Mouse (Mus musculus): ENCODE results near the gene Sumo1.
"Not testable (repeated sequence)": the region's sequence is repeated elsewhere in the genome, so short reads cannot be mapped to it uniquely, and the experiment has no call there.

Sumo1 gene

DNA sequence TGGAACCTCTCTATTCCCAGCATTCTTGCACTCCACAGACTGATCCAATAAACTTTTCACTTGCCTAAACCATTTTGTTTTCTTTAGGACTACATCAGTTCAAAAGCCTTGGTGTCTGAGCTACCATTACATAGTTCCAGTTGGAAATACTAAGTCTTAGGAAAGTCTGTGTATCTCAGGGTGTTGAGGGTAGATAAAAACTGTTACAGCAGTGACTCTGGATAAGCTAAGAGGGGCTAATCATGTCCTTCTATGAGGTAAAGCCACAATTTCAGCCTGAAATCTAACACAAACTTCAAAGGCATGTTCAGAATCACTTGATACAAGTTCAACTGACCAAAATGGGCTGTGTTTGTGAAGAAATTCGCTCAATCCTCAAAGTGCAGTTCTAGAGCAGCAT lies 34.3 kb downstream of the Sumo1 start:
- no peak for DNase-seq (ENCODE audit: low read depth, low spot score)

DNA sequence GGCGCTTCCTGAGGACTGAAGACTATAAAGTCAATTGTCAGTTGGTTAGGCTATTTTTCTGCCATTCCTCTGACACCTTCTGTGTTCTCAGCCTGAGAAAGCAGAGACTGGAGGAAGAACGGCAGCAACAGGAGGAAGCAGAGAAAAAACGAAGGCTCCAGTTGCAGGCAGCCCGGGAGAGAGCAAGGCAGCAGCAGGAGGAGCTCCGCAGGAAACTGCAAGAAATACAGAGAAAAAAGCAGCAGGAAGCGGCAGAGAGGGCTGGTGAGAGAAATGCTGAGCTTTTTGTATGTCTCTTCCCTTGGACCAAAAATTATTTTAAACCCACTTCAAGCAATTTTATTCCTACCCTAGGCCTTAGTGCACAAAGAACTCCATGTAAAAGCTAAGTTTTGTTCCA lies 37.6 kb downstream of the Sumo1 start:
- DNase-seq (ENCODE audit: low read depth, low spot score) = no peak

DNA sequence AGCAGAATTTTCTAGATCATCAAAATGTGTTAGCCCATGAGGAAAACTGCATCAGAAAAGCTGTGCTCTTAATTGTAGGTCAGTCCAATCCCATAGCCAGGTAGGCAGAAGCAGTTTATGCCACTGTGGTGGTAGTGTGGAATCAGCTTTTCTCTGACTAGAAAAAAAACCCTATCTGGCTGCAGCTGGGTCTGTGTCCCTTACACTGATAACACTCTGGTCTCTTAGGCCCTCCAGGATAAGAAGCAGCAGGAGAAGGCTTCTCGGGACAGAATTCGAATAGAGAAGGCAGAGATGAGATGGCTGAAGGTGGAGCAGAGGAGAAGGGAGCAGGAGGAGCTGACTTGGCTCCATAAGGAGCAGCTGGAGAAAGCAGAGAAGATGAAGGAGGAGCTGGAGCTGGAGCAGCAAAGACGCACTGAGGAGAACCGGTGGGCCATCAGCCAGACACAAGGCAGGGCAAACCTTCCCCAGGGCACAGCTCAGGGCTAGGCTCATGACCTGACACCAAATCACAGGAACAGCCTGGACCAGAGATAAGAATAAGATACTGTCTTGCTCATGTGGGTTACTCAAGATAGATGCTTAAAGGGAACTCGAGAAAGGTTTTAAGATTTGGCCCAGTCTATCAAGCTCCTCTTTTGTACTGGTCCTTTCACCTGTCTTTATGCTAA lies 38.5 kb downstream of the Sumo1 start:
- DNase-seq (ENCODE audit: low read depth, low spot score) = no peak

DNA sequence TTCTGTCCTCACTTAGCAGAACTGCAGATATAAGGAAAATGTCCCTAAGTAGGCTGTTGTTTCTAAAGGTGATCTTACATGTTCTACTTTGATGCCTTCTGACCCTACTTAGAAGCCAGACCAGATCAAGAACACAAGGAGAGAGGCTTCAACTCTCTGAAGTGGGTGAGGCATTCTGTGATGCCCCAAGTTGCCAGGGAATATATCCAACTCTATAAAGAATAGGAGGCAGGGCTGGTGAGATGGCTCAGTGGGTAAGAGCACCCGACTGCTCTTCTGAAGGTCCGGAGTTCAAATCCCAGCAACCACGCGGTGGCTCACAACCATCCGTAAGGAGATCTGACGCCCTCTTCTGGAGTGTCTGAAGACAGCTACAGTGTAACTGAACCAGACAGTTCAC lies 40.3 kb downstream of the Sumo1 start:
- not testable (repeated sequence) for DNase-seq (ENCODE audit: low read depth, low spot score)

DNA sequence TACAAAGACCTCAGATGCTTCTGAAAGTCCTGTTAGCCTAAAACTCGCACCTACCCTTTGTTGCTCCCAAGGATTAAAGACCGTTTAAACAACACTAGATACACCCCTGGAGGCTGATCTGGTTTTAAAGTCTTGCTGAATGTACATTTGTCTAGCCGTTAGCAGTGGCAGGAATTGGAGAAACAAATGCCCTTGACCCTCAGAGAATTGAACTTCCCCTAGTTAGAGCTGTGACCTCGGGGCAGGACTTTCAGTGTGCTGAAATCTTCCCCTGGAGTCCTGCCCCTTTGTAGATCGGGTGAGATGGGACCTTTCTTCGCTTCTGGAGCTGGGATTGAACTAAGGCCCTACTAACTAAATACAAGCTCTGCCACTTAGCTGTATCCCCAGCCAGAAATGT lies 41.4 kb downstream of the Sumo1 start:
- no peak for DNase-seq (ENCODE audit: low read depth, low spot score)

DNA sequence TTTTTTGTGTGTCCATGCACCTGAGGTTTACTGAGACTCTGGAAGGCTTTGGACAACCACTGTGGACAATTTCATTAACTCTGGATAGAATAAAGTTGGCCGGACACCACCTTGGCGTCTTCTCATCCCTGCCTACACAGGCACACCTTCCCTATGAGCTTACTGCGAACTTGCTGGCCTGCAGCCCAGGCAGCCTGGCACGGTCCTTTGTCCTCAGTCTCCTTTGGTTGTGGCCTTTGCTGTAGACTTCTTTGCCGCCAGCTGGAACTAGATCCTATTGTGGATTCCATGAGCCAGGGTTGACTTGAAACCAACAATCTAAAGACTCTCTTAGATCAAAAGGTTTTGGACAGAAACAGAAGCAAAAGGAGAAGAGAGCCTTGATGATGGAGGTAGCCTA lies 45.2 kb downstream of the Sumo1 start:
- no peak for DNase-seq (ENCODE audit: low read depth, low spot score)

DNA sequence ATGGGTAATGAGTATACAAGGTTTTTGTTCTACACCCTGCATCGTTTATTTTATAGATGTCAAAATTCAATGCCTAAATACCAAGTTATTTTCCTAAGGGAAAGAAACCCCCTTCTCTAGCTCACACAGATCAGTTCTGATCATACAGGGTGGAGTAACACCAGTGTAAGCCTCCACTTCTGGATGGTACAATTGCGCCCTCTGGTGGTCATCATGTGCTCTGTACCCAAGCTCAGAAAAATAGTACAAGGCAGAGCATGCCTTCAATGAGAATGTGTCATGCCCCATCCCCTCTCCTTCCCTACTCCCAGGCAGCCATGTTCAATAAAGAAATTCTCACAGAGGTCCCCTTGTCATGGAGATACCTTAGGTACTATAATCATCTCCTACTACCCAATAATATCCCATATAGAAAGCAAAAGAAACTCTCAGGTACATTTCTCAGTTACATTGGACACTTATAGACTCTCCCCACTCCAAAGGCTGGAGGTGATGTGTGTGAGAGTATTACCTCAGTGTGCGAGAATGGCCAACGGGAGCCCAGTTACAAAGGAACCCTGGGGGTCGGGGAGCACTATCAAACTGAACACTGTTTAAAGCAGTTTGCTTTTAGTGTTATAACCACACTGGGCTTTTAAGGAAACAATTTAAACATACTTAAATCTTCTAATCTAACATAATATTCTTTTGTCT lies 47.2 kb downstream of the Sumo1 start:
- DNase-seq (ENCODE audit: low read depth, low spot score) = peak; percentile 88

DNA sequence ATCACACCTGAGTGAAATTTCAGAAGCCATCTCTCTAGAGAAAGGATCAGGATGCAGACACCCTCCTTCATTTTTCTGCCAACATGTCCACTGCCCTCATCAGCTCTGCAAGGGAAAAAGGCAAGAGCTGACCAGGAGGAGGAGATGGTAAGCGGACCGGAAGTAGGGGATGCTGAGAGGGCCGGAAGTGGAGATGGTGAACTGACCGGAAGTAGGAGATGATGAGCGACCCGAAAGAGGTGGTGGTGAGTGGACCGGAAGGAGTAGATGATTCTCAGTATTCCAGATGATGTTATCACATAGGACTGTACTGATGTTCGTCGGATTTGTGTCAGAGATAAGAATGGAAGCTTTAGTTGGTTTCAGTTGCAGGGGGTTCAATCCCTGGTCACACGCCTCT lies 51.4 kb downstream of the Sumo1 start:
- DNase-seq (ENCODE audit: low read depth, low spot score) = no peak

DNA sequence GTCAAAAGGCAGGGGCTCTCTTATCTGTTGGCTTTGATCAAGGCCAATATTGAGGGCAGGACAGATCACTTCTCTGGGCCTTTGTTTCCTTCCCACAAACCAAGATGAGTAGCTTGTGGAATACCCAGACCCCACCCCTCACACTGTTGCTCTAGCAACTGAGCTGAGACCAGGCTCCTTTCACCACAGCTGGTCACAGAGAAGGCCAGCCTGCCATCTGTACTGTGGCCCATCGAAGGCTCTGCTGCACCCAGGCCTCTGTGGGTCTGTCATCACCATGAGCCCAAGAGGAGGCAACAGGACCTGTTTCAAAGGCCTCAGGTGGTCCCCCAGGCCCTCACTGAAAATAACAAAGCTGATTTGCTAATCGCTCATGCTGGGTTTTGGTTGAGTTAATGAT lies 55.6 kb downstream of the Sumo1 start:
- no peak for DNase-seq (ENCODE audit: low read depth, low spot score)

DNA sequence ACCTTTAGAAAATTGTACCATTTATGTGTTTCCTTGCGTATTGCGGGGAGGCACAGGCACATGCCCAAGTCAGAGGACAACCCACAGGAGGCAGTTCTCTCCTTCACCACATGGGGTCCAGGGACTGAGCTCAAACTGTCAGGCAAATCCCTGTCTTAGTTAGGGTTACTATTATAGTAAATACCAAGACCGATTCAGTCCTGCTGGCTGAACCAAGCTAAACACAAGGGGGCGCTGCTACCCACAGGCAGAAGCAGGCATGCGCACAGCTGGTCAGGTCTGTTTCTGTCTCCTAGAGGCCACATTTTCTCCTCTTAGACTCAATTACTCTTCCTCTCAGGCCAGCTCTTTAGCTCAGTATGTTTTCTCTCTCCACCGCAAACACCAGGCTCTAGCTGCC lies 56.8 kb downstream of the Sumo1 start:
- DNase-seq (ENCODE audit: low read depth, low spot score) = peak; percentile 73

DNA sequence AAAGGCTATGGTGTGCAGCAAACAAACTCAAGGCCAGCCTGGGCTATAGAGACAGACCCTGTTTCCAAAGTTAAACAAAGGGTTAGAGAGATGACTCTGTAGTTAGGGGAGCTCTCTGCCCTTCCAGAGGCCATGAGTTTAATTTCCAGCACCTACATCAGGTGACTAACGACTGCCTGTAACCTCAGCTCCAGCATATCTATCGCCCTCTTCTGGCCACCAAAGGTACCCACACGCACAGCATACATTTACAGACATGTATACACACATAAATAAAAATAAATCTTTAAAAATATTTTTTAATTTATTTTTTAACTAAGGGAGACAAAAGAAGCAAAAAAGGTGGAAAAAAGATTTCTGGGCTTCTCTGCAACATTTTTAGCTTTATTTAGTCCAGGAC lies 59.7 kb downstream of the Sumo1 start:
- DNase-seq (ENCODE audit: low read depth, low spot score) = no peak

DNA sequence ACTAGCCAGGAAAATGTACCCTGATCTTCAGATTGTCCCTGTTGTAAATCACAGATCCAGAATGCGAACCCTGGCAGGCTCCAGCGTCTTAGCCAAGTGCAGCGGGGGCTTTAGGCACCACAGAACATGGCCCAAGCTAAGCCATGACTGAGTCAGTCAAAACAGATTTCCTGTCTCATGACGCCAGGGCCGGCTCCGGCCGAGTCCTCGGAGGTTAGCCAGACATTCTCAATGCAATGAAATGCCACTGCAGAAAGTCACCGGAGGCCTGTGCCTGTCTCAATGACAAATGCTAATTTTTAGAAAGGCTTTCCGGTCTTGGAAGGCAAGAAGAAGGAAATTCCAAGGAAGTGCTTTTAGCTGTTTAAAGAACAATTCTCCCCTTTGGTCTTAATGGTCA lies 60.7 kb downstream of the Sumo1 start:
- DNase-seq (ENCODE audit: low read depth, low spot score) = no peak

DNA sequence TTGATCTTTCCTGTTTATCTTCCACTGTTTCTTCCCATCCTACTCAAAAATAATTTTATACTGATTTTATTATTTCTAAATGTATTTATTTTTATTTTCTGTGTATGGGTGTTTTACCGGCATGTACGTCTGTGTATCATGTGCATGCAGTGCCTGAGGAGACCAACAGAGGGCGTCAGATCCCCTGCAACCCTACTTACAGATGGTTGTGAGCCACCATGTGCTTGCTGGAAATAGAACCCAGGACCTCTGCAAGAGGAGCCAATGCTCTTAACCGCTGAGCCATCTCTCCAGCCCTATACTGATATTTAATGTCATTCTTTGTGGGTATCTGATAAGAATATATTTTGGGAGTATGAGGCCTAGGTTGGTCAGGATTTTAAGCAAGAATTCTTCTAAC lies 61.2 kb downstream of the Sumo1 start:
- DNase-seq (ENCODE audit: low read depth, low spot score) = no peak

DNA sequence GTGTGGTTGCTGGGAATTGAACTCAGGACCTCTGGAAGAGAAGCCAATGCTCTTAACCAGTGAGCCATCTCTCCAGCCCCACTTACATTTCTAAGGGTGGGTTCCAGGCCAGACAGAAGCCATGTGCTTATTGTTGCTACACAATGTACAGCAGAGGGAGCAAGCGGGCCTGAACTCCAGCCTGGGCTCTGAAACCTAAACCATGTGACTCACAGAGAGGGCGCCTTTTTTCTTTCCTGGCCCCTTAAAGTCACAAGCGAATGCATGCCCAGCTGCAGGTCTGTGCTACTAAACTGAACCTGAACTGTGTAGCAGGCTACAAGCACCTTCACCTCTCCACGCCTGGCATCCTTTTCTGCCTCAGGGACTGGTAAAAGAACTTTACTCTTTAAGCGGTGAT lies 61.7 kb downstream of the Sumo1 start:
- DNase-seq (ENCODE audit: low read depth, low spot score) = no peak

DNA sequence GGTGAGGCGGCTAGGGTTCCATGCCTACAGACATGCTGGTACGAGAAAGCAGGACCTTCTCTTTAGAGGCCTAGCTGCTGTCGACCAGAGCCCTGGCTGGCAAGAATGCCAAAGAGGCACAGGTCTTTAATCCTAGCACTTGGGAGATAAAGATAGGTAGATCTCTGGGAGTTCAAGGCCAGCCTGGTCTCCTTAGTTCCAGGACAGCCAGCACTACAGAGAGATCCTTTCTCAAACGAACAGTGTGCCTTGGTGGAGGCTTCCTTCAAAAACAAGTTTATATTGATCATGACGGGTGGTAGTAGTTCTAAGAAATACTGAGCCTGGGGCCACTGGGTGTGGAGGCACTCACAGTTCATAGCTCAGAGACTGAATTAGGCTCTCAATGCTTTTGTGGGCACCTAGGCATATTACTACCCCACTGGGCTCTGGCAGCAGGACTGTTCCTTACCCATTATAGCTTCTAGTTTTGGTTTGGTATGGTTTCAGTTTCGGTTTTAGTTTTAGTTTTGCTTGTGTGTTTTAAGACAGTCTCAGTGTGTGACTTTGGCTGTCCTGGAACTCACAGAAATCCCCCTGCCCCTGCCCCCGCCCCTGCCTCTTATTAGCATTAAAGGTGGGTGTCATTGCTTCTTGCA lies 62.4 kb downstream of the Sumo1 start:
- no peak for DNase-seq (ENCODE audit: low read depth, low spot score)

DNA sequence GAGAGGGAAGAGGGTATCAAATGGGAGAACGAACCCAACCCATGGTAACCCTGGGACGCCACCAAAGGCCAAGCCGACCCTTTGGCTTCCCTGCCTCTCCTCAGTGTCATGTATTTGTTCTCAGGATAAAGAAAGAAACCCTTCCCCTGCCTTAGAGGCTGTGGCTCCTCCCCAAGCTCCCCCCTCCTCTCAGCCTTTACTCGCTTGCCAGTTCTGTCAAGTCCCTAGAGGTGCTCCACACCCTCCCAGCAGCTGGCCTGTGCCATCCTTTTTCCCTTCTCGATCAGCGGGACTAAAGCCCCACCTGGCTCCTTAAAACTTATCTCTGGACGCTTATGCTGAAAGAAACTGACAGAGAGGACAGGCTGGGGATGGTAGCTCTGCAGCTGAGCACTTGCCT lies 63.6 kb downstream of the Sumo1 start:
- DNase-seq (ENCODE audit: low read depth, low spot score) = no peak

DNA sequence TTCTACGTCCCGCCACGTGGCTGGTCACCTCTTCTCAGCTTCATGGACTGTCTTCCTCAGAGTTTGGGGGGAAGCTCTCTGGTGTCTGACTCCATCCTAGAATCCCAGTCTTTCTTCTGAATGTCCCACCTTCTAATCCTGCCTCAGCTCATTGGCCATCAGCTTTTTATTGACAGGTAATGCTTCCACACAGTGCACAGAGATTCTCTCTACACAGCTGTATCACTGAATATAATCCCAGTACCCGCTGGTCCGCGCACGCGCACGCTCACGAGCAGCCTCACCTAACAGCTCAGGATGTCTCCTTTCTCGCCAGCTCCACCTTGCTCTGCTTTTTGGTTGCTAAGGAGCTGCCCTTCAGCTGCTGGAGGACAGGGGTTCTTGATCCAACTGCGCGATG lies 64.2 kb downstream of the Sumo1 start:
- DNase-seq (ENCODE audit: low read depth, low spot score) = no peak

DNA sequence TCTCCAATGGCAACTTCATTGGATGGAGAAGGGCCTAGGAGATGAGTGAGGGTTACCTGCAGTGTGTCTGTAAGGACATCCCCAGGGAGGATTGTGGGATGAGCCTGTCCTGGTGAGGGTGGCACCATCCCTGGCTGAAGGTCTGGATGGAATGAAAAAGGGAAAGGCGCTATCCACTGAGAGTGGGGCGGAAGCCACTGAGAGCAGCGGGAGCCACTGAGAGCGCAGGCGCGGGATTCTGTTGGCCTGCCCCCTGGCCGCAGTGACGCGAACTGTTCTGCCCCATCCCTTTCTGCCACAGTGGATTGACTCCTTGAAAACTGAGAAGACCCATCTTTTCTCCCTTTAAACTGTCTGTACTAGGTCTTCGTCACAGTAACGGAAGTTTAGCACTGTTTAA lies 66.7 kb downstream of the Sumo1 start:
- no peak for DNase-seq (ENCODE audit: low read depth, low spot score)

DNA sequence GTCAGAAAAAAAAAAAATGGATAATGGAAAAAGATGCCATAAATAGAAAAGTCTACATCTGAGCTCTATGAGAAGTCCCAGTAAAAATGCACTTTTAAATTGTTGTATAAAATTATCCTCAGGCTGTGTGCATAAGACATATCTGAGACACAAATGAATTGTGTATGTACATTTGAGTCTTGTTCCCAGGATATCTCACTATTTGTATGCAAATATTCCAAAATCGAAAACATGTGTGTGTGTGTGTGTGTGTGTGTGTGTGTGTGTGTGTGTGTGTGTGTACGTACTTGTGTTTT lies 67.3 kb downstream of the Sumo1 start:
- DNase-seq (ENCODE audit: low read depth, low spot score) = no peak

DNA sequence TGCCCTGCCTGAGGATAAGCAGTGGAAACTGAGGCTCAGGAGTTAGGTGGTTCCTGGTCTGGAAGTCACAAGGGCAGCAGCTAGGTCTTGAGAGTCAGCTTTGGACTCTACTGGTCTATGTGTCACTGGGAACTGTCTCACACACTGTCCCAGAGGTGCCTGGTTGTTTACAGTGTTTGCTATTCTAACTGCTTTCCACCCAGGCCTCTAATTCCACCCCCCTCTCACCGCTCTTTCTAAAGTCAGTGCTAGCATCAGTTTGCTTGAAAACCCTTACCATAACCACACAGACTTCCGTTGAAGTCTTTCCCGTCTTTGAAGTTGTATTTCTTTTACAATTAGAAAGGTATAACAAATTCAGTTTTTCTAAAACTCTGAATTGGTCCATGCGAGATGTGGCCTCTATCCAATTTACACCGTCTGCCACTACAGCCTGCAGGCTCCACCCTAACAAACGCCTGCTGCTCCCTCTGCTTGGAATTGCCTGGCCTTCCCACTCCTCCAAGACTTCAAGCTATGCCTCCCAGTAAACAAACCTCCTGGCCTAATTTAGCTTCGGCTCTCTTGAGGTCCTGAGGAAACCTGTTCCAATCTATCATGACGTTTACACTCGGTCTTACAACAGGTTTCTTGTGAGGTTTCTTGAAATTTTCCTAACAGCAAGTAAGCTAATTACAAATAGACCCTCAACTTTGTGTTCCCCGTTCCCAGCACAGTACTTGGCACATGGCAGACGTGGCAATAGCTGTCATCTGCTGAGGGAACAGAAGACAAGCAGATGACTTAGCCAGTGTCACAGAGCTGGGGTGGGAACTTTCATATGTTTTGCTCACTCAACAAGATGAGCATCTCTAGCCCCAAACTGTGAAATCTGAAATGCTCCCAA lies 67.9 kb downstream of the Sumo1 start:
- DNase-seq (ENCODE audit: low read depth, low spot score) = no peak

DNA sequence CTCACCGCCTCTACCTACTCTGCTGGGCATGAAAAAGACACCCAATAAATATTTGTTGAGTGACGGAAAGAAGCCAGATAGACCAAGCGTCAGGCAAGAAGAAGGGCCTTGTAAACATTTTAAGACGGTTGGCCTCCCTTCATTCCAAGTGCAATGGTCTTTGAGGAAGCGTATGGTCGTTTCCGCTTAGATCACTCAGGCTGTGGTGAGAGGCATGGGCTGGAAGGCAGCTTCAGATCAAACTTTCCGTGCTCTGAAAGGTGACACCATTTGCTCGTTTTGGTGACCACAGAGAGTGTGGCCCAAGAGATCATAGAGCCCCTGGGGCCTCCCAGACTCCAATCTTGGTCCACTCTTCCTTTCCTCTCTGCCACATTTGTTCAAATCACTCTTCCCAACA lies 75.0 kb downstream of the Sumo1 start:
- no peak for DNase-seq (ENCODE audit: low read depth, low spot score)

DNA sequence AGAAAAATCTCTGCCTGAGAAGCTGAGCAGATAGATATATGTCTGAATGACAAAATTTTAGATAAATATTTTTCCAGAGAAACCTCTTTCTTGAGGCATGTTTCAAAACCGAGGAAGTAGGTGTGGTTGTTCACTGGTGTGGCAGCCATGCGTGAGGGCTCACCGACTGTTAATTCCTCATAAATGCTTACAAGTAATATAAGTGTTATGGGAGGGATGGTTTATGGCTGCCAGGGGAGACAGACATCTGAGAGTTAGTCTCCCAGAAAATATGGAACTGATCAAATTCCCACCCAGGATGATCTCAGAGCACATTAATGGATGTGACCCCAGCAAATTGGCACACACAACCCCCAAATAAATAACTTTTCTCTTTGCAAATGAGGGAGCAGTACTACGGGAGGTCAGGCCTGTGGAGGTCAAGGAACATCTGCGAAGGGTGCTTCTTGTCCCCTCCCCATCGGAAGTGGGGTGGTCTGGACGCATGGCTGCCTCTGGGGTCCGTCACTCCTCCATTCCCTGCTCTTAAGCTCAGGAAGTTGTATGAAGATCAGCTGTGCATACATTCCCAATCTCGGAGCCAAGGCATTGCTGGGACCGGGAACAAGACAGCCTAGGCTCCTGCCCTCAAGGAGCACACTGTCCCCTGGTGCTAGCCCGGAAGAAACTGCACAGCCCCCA lies 75.9 kb downstream of the Sumo1 start:
- DNase-seq (ENCODE audit: low read depth, low spot score) = no peak
